10 mouse cellular contexts compared by ENCODE assay signal in genomic region chr11:116643579-116644224, GRCm38 (mm10). TPM values are rescaled to one million over a fixed set of nuclear protein-coding genes. Genes with fewer than 3 reads are reported as not detected.
DNase-seq lines count a peak whose midpoint lies in the region; ATAC-seq and TF ChIP-seq lines count a peak whose summit lies in the region.
"Had no signal": no experiment of that assay in that cellular context is flagged by ENCODE, and none has a peak within 500 bp of the region (broad histone marks: within the 10 kb centered on the region; RNA-seq: fewer than 3 reads in every experiment).

No protein-coding gene starts in this region.

- no peaks in the 10 kb centered on the region for H3K27me3 ChIP-seq in forebrain, postnatal 0 days (ENCODE audit: insufficient read depth, low read length)
- peaks cover 20% of the 10 kb centered on the region for H3K27me3 ChIP-seq in liver, embryonic 13.5 days

- H3K4me1 ChIP-seq in brown adipose tissue, adult 24 weeks (ENCODE audit: control insufficient read depth, insufficient read depth, insufficient read length, low read length): no peaks in the 10 kb centered on the region; the same call in 1 of the 2 replicates
- H3K4me1 ChIP-seq in forebrain, postnatal 0 days (ENCODE audit: insufficient read depth): peaks cover 13% of the 10 kb centered on the region; the same call in 1 of the 2 replicates
- peaks cover 33% of the 10 kb centered on the region for H3K4me1 ChIP-seq in liver, embryonic 13.5 days (replicated peaks)

- peak overlapping the region; percentile 59 for H3K27ac ChIP-seq in brown adipose tissue, adult 24 weeks (replicated peaks; ENCODE audit: low read depth, low read length)
- H3K27ac ChIP-seq in forebrain, postnatal 0 days (ENCODE audit: low read depth, low read length): peak overlapping the region; percentile 48; the same call in 1 of the 2 replicates
- H3K27ac ChIP-seq in liver, embryonic 13.5 days: no peak overlapping the region

- TF ChIP-seq CTCF in forebrain, postnatal 0 days (IDR thresholded peaks at IDR 0.05; ENCODE audit: low read depth): no peak

- peak overlapping the region; percentile 45 for H3K4me2 ChIP-seq in forebrain, postnatal 0 days (ENCODE audit: low read depth)
- peak overlapping the region; percentile 34; the same call in 1 of the 2 replicates for H3K4me2 ChIP-seq in liver, embryonic 13.5 days

- DNase-seq in heart, adult 18-20 months: peak; percentile 47 to 58
- DNase-seq in heart, adult 9 months (ENCODE audit: low spot score in 2 of 2): no peak
- peak; percentile 54 for DNase-seq in forebrain, postnatal 0 days
- no peak for DNase-seq in liver, embryonic 13.5 days
- no peak for DNase-seq in right cerebral cortex, postnatal 14 days
- DNase-seq in frontal cortex, adult 2 months (ENCODE audit: extremely low spot score in 1 of 2, low spot score in 1 of 2): no peak

- no peak overlapping the region for H3K9ac ChIP-seq in forebrain, postnatal 0 days
- no peak overlapping the region for H3K9ac ChIP-seq in liver, embryonic 13.5 days

- ATAC-seq in forebrain, postnatal 0 days: peak; percentile 27
- no peak for ATAC-seq in liver, embryonic 13.5 days (ENCODE audit: low read depth)
- ATAC-seq in granulocyte monocyte progenitor cell, adult 5-6 weeks (replicated peaks; ENCODE audit: poor library complexity, severe bottlenecking): no peak

- no peaks in the 10 kb centered on the region for H3K36me3 ChIP-seq in forebrain, postnatal 0 days (ENCODE audit: insufficient read depth)
- no peaks in the 10 kb centered on the region for H3K36me3 ChIP-seq in liver, embryonic 13.5 days

- H3K9me3 ChIP-seq in forebrain, postnatal 0 days (ENCODE audit: low read length): no peaks in the 10 kb centered on the region
- H3K9me3 ChIP-seq in liver, embryonic 13.5 days (replicated peaks): no peaks in the 10 kb centered on the region

- H3K4me3 ChIP-seq in brown adipose tissue, adult 24 weeks (ENCODE audit: insufficient read depth, low read depth, low read length): no peak overlapping the region
- peak overlapping the region; percentile 16; the same call in 1 of the 2 replicates for H3K4me3 ChIP-seq in forebrain, postnatal 0 days (ENCODE audit: low read depth, low read length)
- no peak overlapping the region for H3K4me3 ChIP-seq in liver, embryonic 13.5 days (replicated peaks)

- 9% methylated on average over 19 of the region's 19 CpGs for WGBS in forebrain, postnatal 0 days
- 22% methylated on average over 19 of the region's 19 CpGs for WGBS in liver, embryonic 13.5 days (ENCODE audit: insufficient replicate concordance)

RNA-seq across cellular contexts. Expression of gene Prcd, which starts 9.6 kb away (rescaled TPM):
- 1 to 10 TPM in 1 of 2 experiments, under 1 TPM in 1; 0.62 to 1.6 TPM for total RNA-seq in heart, adult 18-20 months (2021)
- 1.5 TPM in 1 of 2 replicates, not detected in the other for polyA plus RNA-seq in brown adipose tissue, adult 24 weeks (2012; ENCODE audit: insufficient read depth, insufficient read length, missing spikeins)
- total RNA-seq in forebrain, postnatal 0 days (2014; rRNA removed): 1.5 and 3.3 TPM in 2 replicates
- polyA plus RNA-seq in forebrain, postnatal 0 days (2015; fragmentation: Nextera tagmentation; extraction: Ambion mirVana): 3.4 and 4.8 TPM in 2 replicates
- 0.31 and 0.33 TPM in 2 replicates for polyA plus RNA-seq in liver, embryonic 13.5 days (2015; fragmentation: Nextera tagmentation; extraction: Ambion mirVana)
- not detected in 2 replicates for total RNA-seq in granulocyte monocyte progenitor cell, adult 5-6 weeks (2014; fragmentation: Nextera tagmentation)
- total RNA-seq in granulocyte monocyte progenitor cell, adult 5-6 weeks (2017): not detected in 2 replicates
- polyA plus RNA-seq in frontal cortex, adult 2 months (2012; rRNA removed): 5.7 and 6.4 TPM in 2 replicates

RNA-seq across cellular contexts. Expression of gene Cygb, which starts 10.4 kb away (rescaled TPM):
- 10 to 100 TPM; 31.5 to 38.5 TPM for total RNA-seq in heart, adult 18-20 months (2021)
- 13.4 and 18.7 TPM in 2 replicates for polyA plus RNA-seq in brown adipose tissue, adult 24 weeks (2012; ENCODE audit: insufficient read depth, insufficient read length, missing spikeins)
- 20.7 and 22.7 TPM in 2 replicates for total RNA-seq in forebrain, postnatal 0 days (2014; rRNA removed)
- 24.9 and 27.6 TPM in 2 replicates for polyA plus RNA-seq in forebrain, postnatal 0 days (2015; fragmentation: Nextera tagmentation; extraction: Ambion mirVana)
- polyA plus RNA-seq in liver, embryonic 13.5 days (2015; fragmentation: Nextera tagmentation; extraction: Ambion mirVana): 0.60 and 0.70 TPM in 2 replicates
- total RNA-seq in granulocyte monocyte progenitor cell, adult 5-6 weeks (2014; fragmentation: Nextera tagmentation): not detected in 2 replicates
- not detected in 2 replicates for total RNA-seq in granulocyte monocyte progenitor cell, adult 5-6 weeks (2017)
- 55.3 and 57.6 TPM in 2 replicates for polyA plus RNA-seq in frontal cortex, adult 2 months (2012; rRNA removed)

RNA-seq across cellular contexts. Expression of gene Rhbdf2, which starts 16.9 kb away (rescaled TPM):
- total RNA-seq in heart, adult 18-20 months (2021): 10 to 100 TPM; 10.6 to 11.5 TPM
- 4.4 and 8.2 TPM in 2 replicates for polyA plus RNA-seq in brown adipose tissue, adult 24 weeks (2012; ENCODE audit: insufficient read depth, insufficient read length, missing spikeins)
- 1.6 and 1.9 TPM in 2 replicates for total RNA-seq in forebrain, postnatal 0 days (2014; rRNA removed)
- 0.75 and 0.97 TPM in 2 replicates for polyA plus RNA-seq in forebrain, postnatal 0 days (2015; fragmentation: Nextera tagmentation; extraction: Ambion mirVana)
- 5.8 and 6.6 TPM in 2 replicates for polyA plus RNA-seq in liver, embryonic 13.5 days (2015; fragmentation: Nextera tagmentation; extraction: Ambion mirVana)
- total RNA-seq in granulocyte monocyte progenitor cell, adult 5-6 weeks (2014; fragmentation: Nextera tagmentation): 7.3 and 8.6 TPM in 2 replicates
- total RNA-seq in granulocyte monocyte progenitor cell, adult 5-6 weeks (2017): 2.9 TPM in 2 replicates
- polyA plus RNA-seq in frontal cortex, adult 2 months (2012; rRNA removed): 1.8 and 2.0 TPM in 2 replicates

RNA-seq across cellular contexts. Expression of gene Aanat, which starts 57.5 kb away (rescaled TPM):
- total RNA-seq in heart, adult 18-20 months (2021): not detected
- not detected in 2 replicates for polyA plus RNA-seq in brown adipose tissue, adult 24 weeks (2012; ENCODE audit: insufficient read depth, insufficient read length, missing spikeins)
- total RNA-seq in forebrain, postnatal 0 days (2014; rRNA removed): 0.31 and 0.62 TPM in 2 replicates
- polyA plus RNA-seq in forebrain, postnatal 0 days (2015; fragmentation: Nextera tagmentation; extraction: Ambion mirVana): 0.88 and 0.89 TPM in 2 replicates
- polyA plus RNA-seq in liver, embryonic 13.5 days (2015; fragmentation: Nextera tagmentation; extraction: Ambion mirVana): not detected in 2 replicates
- total RNA-seq in granulocyte monocyte progenitor cell, adult 5-6 weeks (2014; fragmentation: Nextera tagmentation): not detected in 2 replicates
- not detected in 2 replicates for total RNA-seq in granulocyte monocyte progenitor cell, adult 5-6 weeks (2017)
- polyA plus RNA-seq in frontal cortex, adult 2 months (2012; rRNA removed): 2.1 and 2.8 TPM in 2 replicates
- total RNA-seq: gastrocnemius, postnatal 36 days; MEL had no signal

Comparison
In these comparisons a context has a peak if more than half of its experiments do, and no peak if none do; other contexts are left out.
1. DNase-seq: peak in heart, adult 18-20 months (2 of 2) and forebrain, postnatal 0 days (single experiment); none in heart, adult 9 months (0 of 2), liver, embryonic 13.5 days (single experiment), right cerebral cortex, postnatal 14 days (single experiment) and frontal cortex, adult 2 months (0 of 2).